Mouse (Mus musculus): Measurements from ENCODE around the gene Bmp2k. TPM values are rescaled to one million over a fixed set of nuclear protein-coding genes. Genes with fewer than 3 reads are reported as not detected.

The Bmp2k gene
- total RNA-seq (2017): 24.6 and 29.1 TPM in 2 replicates

DNA sequence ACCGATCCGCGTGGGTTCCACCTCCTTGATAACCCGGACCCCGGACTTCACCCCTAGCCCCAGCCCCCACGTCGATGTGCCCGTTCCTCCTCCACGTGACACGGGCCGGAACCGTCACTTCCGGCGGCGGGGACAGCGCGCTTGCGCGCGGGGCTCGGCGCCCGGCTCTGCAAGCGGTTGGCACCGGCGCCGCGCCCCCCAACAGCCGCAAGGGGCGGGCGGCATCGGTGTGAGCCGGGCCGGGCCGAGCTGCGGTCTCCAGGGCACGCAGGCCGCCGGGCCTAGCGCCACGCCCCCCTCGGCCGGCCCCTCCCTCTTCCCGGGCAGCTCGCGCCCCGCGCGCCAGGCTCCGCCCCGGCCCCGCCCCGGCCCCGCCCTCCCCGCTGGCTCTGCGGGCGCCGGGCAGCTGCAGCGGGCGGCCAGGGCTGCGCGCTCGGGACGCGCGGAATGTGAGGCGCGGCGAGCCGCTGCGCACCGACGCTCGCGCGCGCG, at the start of gene Bmp2k:
Bmp2k (plus strand) TSS at position 380 of the 492 bp plus-strand sequence.
- peak; percentile 64 for ATAC-seq (replicated peaks; ENCODE audit: low read depth, poor library complexity, severe bottlenecking)

DNA sequence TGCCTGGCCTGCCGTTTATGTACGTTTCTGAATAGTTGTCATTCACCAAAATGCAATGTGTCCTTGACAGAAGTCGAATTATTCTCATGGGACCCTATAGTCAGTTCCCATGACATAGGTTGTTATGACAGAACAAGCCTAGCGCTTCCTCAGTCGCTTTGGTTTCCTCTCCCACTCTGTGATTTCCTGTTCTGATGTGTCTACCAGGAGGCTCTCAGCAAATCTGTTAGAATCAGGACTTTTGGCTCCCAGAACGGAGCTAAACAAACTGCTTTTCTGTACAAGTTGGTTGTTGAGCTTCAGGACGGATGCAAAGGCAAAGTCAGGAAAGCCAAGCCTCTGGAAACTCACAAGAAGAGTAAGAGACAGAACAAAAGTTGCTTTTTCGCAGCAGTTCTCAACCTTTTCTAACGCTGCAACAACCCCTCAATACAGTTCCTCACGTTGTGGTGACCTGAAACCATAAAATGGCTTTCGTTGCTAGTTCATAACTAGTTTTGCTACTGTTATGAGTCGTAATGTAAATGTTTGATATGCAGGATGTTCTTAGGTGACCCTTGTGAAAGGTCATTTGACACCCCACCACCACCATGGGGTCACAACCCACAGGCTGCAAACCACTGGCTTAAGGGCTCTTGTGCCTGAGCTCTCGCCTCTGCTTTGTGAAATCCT, 48.5 kb upstream of the Bmp2k start:
- no peak for ATAC-seq (replicated peaks; ENCODE audit: low read depth, poor library complexity, severe bottlenecking)

DNA sequence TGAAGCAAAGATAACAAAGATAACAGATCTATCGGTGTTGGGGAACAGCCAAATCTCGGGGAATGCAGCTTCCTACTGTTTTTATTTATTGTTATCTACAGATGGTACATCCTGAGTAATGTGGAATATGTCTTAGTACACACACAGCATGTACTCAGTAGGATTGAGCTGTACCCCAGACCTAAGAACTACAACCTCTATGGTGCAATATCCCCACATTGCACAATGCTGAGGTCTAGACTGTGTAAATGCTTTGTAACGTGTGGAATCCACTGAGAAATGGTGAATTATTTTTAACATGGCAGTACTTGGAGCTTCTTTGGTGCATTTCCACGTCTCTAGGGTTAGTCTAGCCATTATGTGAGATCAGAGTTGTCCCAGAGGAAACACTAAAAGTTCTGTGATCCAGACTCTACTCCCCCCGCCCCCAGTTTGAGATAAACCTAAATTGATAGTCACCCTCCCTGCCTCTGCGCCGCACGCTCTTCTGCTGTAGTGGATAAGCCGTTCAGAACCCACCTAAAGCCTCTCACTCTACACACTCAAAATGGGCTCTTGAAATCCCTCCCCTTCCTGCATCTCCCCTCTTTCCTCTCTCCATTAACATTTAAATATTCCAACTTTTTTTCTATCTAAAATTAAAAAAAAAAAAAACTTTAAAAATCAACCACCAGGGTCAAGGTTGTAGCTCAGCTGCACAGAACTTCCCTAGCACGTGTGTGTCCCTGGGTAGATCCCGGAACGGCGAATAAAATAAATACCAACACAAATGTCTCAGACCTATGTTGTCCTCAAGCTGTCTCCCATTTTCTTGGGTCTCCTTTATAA, 47.4 kb upstream of the Bmp2k start:
- ATAC-seq (replicated peaks; ENCODE audit: low read depth, poor library complexity, severe bottlenecking): peak; percentile 56

DNA sequence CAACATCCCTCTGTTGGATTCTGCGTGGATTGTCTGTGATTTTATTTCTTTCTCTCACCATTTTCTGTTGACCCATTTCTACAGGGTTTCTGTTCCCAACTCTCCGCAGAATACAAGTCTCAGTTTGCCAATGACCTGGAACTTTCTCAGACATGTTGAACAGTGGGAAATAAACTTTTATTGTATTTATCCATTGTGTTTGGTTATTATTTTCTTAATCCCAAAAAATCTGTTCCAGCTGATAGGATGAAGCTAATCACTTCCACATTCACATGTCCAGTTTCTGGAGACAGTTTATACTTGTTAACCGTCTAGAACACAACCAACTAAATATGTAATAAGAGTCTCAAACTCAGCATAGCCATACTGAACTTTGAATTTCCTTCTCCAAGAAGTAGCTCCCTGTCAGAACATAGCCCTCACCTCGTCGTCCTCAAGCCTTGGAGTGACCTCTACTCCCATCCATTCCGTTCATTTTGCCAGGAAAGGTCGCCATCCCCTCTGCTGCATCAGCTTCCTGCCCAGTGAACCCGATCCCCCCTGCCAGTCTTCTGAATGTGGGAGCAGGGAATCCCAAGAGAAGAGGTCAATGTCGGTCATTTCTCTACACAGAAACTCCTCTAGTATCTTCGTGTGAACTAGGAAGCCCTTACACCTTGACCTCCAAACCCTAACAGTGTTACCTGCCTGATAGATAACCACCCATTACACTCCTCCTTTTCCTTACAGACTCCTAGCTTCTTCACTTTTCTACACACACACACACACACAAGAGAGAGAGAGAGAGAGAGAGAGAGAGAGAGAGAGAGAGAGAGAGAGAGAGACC, 46.6 kb upstream of the Bmp2k start:
- ATAC-seq (replicated peaks; ENCODE audit: low read depth, poor library complexity, severe bottlenecking): no peak

DNA sequence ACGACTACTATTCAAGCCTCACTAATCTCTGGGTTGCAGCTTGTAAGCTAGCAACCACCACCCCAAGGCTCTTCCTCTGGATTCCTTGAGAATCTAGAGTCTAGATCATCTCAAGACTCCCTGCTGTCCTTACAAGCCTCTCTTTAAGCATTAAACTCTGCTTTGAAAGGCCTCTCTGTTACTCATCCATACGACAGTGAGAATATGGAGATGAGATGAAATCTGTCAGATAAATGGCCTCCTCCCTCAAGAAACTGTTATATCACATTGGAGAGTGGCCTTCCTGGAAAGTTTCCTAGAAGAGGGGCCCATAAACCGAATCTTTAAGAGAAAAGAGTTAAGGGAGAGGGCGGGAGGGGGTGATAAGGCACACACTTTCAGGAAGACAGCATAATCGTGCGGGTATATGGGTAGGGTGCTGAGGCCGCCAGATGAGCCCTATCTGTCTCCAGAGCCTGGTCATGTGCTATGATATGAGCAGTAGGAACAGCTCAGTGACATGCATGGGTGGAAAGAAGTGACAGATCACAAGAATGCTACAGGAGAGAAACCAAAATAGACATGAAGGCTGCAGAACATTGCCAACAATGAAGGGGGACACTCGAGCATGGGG, 45.9 kb upstream of the Bmp2k start:
- ATAC-seq (replicated peaks; ENCODE audit: low read depth, poor library complexity, severe bottlenecking): peak; percentile 84

DNA sequence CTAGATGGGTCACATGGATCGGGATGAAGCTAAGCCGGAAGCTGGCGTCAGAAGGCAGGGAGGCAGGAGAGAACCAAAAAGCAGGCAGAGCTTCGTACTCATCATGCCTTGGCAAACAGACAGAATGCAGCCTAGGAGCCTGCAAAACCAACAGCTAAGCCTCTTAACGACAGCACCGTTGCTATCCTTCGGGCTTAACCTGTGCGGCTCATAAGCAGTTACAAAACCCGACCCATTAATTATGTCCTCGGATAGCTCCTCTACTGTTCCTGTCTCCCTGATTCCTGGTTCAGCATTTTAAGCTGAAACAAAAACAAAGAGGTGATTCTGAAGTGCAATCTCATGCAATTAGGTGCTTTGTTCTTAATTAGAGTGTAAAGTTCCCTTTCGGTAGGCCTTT, 43.4 kb upstream of the Bmp2k start:
- no peak for ATAC-seq (replicated peaks; ENCODE audit: low read depth, poor library complexity, severe bottlenecking)

DNA sequence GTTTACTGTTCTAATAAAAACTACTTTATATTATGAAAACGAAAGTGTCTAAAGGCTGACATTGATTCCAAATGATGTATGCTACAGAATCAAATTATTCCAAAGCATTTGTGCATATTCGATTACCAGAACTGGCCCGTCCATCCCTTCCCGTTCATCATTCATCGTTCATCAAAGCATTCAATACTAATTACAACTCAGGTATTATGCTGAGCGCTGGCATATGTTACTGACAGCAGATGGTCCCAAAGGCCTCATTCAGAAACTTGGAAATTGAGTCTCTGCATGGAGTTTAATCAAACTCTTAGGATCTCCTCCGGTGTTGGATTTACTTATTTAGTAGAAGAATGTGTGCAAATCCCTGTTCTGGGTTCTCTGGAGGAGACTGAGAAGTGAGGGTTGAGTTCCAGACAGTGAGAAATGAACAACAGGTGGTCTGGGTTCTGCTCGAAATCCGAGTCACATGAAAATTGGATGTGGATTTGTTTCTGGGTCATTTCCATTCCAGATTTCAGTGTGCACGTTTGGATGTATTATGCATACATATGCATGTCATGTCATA, 42.9 kb upstream of the Bmp2k start:
- no peak for ATAC-seq (replicated peaks; ENCODE audit: low read depth, poor library complexity, severe bottlenecking)

DNA sequence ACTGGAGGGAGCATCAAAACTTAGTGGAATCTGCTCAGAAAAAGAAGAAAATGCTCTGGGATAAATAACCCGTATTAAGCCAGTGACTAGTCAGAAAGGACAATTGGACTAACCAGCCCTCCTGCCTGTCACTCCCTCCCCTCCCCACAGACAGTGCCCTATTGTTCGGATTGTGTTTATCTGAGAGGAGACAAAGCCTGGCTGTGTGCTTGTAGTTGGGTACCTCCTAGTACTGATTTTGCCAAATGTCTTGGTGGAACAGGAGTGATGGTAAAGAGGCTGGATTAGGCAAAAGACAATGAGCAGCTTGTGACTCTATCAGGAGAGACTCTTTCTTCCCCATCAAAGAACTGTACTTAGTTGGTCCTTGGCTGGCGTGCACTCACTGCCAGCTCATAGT, 40.6 kb upstream of the Bmp2k start:
- ATAC-seq (replicated peaks; ENCODE audit: low read depth, poor library complexity, severe bottlenecking): no peak

DNA sequence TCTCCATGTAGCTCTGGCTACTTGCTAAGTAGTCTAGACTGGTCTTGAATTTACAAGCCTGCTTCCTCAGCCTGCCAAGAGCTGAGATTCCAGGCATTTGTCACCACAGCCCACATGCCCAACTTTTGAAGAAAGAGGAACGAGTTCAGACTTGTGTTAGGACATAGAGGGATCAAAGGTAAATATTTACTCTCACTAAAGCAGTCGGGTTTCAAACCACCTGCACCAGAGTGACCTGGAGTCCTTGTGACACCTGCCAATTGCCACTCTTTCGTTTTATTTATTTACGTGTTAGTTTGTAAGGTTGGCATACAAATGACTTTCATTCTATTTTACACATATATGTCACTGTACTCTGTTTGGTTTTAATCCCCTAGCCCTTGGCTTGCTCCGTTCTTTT, 36.4 kb upstream of the Bmp2k start:
- ATAC-seq (replicated peaks; ENCODE audit: low read depth, poor library complexity, severe bottlenecking): no peak

DNA sequence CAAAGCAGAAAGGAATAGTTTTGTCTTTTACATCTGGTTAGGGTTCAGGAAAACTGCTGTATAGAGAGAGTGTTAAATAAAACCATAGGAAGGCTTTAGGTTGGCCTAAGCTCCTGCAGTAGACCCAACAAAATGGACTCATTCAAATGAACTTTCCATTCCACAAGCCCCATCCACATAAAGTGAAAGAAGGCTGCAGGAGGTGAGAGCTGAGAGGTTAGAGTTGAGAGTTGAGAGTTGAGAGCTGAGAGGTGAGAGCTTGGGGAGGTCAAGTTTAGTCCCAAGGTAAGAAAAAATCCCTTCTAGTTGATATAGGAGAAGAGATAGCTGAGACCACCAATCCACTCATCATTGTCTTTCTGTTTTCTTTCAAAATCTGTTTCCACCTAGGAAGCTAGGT, 35.6 kb upstream of the Bmp2k start:
- no peak for ATAC-seq (replicated peaks; ENCODE audit: low read depth, poor library complexity, severe bottlenecking)

DNA sequence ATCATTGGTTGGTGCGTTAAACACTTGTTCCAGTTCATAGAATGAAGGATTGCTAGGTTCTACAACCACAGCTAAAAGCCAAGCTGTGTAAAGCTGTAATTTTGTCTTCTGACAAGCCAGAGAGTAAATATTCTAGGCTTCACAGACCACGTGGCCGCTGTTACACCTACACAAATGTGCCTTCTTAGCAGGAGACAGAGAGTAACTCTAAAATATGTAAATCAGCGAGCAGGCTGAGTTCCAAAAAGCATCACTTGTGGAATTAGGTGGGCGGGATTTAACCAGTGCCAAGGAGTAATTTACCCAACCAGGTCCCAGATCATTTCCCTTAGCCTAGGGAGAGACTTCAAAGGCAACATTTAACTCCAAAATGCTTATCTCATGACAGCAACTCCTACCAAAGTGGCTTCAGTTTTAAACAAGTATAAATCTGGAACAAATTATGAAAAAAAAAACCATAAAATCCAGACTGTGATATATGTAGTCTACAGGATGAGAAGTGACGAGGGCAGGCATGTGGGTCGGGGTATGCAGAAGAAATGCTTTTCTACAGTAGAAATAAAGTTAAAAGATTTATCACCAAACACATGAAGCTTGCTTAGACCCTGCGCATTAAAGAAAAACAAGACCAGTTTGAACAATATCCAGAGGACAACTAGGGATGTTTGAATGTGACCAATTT, 35.1 kb upstream of the Bmp2k start:
- ATAC-seq (replicated peaks; ENCODE audit: low read depth, poor library complexity, severe bottlenecking): no peak

DNA sequence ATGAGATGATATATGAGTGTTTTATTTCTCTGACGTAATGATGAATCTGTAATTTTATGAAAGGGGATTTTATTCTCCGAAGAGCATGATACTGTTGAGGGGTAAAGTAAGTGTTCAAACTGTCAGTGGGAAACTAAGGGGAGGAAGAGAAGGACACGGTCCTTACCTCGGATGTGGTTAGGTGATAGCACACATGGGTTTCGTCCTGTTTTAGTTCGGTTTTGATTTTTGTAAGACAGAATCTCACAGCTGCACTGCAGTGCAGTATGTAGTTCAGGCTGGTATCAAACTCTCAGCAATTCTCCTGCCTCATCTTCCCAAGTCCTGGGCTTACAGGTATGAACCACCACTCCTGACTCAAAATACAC, 34.6 kb upstream of the Bmp2k start:
- peak; percentile 69 for ATAC-seq (replicated peaks; ENCODE audit: low read depth, poor library complexity, severe bottlenecking)

DNA sequence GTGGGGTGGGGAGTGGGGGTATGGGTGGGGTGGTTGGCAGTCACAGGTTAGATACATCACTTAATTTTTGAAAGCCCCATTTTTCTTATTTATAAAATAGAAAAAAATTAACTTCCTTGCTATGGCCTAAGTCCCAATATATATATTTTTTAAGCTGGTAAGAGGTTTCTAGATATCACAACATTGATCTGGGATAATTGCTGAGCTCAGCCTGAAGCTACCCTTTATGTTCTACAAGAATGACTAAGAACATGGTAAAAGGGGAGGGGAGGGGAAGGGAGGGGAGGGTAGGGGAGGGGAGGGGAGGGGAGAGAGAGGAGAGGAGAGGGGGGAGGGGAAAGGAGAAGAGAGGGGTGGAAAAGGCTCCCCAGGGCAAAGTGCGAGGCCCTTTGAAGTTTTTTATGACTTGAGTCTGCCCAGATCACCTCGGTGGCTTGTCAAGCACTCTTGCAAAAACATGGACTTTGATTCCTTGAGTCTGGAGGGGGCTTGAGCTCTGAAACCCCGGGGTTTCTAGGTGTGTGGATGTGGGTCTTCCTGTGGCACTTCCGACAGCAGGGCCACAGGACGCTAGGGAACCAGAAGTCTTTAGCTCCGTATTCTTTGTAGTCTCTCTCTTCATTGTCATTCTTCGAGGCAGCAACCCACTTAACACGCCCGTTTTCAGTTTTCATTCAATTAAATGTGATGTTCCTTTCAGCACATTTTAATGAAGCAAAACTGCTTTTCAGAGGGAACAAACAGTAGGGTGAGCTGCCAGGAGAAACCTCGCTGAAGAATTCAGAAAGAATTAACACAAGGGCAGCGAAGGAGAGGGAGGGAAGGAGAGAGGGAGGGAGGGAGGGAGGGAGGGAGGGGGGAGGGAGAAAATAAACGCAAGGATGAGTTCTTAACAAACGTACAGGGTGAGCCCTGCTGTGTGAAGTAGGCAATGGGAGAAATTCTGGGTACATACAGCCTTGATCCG, 33.1 kb upstream of the Bmp2k start:
- ATAC-seq (replicated peaks; ENCODE audit: low read depth, poor library complexity, severe bottlenecking): peak; percentile 24; the same call in 1 of the 2 replicates

DNA sequence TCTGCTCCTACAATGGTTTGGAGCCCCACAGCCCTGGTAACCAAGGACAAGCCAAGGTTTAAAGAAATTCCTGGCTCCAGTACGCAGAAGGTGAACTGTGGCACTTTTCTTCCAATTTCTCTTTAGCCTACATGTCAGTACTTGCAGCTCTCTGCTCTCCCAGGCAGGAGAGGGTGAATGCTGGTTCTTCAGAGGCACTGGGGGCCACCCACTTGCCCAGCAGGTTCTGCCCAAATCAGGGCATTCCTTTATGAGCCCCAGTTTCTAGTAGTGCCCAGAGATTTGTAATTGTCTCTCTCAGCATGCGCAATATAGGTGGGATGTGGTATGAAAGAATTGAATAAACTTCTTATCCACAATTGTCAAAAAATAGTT, 32.5 kb upstream of the Bmp2k start:
- no peak for ATAC-seq (replicated peaks; ENCODE audit: low read depth, poor library complexity, severe bottlenecking)

DNA sequence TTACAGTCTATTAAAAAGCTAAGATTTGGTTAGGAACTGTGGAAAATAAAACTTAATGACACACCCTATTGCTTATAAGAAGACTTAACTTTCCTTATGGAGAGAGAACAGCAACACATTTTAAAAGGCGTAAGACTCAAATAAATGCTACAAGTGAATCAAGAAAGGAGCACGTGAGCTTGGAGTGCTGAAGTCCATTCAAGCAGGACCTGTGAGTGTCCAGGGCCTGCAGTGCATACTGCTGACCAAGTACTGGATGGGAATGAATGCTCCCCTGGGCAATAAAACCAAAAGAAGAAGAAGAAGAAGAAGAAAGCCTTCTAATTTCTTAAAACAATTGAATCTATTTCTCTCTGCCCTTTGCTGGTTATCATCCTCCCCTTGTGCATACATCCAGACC, 32.0 kb upstream of the Bmp2k start:
- ATAC-seq (replicated peaks; ENCODE audit: low read depth, poor library complexity, severe bottlenecking): no peak

DNA sequence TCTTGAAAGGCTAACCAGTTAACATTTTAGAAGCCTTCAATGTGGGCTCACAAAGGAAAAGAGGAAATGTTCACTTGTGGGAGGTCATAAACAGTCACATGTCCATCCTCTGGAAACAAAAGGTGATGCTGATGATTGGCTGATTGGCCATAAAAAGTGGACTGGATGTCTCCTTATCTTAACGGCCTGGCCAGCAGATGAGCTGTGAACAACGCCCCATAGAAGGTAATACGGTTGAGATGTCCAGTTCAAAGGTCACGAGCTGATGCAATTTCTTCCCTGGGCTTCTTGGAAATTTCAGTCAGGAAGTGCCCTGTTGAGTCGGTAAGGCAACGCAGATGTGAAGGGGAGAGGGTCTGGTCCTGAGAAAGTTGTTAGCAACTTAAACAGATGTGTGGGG, 28.9 kb upstream of the Bmp2k start:
- ATAC-seq (replicated peaks; ENCODE audit: low read depth, poor library complexity, severe bottlenecking): peak; percentile 28; the same call in 1 of the 2 replicates

DNA sequence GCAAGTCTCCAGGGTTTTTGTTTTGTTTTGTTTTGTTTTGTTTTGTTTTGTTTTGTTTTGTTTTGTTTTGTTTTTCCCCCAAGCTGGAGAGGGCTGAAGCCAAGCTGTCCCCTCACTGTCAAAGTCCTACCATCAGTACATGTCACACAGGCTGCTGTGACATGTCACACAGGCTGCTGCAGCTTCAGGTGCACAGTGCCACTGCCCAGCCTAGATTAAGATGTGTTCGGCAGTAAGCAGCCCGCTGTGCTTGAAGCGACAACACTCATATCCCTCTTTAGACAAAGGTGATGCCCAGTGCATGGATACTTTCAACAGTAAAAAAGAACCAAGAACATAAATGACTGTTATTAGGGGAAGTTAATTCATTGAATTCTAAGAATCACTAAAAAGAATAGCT, 28.5 kb upstream of the Bmp2k start:
- no peak for ATAC-seq (replicated peaks; ENCODE audit: low read depth, poor library complexity, severe bottlenecking)

DNA sequence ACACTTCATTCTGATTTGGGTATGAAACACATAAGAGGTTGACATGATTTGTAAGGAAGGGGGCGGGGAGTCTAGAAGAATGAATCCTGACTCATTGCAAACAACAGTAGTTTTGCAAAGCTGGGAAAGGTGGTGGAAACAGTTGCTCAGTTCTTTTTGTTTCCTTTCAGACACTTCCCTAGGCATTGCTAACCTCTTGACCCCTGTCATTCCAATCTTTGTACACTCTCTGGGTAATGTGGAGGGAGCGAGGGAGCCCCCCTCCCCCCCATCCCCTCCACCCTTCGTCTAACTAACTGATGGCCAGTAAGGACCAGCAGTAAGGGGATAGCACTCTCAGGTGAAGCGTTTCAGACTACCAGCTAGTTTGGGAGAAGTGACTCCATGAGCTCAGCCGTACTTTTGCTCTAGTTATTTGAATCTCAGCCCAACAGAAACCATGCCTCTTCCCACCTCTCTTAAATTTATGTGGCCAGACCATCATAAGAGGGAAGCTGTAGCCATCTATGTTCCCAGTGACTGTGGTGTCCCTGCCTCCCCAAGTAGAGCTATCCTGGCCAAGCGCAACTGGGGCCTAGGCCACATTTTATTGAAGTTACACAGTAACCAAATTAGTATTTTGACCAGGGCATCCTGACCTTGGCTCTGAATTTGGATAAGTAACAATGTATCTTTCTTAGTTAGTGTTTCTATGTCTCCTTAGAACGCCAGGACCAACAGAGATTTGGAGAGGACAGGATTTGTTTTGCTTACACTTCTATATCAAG, 27.6 kb upstream of the Bmp2k start:
- no peak for ATAC-seq (replicated peaks; ENCODE audit: low read depth, poor library complexity, severe bottlenecking)
